Mouse (Mus musculus) erythroblast, embryonic 14.5 days (primary cell): ENCODE data around the gene Defb22.

Experiments
- GATA1 ChIP-seq: IDR thresholded peaks from 2 replicates; pipeline ENCODE4 v1.6.1; 2012; ENCODE audit warnings: low read length, inconsistent platforms, mixed read lengths
- TAL1 ChIP-seq: IDR thresholded peaks from 3 replicates; pipeline ENCODE4 v1.6.1; 2012; ENCODE audit warnings: low read length, inconsistent platforms, mixed read lengths

GRCm38 (mm10) chr2:152459241-152459640 lies 30.7 kb downstream of the Defb22 start:
- TF ChIP-seq TAL1 (no peak), GATA1 (no peak)
